Mouse (Mus musculus): ENCODE measurements at regions not wholly inside any gene's neighbourhood (a gene's known extent, or its start where the extent isn't known, plus 50 kb on each side); places are given as distances from the start of the nearest gene placed in this dataset.

GRCm38 (mm10) chr8:96426900-96427299 lies 538.6 kb upstream of the Got2 start:
- no peak for TF ChIP-seq POLR2A (IDR thresholded peaks at IDR 0.05; ENCODE audit: low read depth, low read length)
- TF ChIP-seq CTCF (conservative IDR thresholded peaks at IDR 0.05; ENCODE audit: insufficient read depth, insufficient read length, low read depth, low read length) = no peak; the same call in 1 of the 2 replicates

Measured in kidney, adult 2 months (tissue).